Mouse (Mus musculus): ENCODE results near the gene Serpinc1.

DNA sequence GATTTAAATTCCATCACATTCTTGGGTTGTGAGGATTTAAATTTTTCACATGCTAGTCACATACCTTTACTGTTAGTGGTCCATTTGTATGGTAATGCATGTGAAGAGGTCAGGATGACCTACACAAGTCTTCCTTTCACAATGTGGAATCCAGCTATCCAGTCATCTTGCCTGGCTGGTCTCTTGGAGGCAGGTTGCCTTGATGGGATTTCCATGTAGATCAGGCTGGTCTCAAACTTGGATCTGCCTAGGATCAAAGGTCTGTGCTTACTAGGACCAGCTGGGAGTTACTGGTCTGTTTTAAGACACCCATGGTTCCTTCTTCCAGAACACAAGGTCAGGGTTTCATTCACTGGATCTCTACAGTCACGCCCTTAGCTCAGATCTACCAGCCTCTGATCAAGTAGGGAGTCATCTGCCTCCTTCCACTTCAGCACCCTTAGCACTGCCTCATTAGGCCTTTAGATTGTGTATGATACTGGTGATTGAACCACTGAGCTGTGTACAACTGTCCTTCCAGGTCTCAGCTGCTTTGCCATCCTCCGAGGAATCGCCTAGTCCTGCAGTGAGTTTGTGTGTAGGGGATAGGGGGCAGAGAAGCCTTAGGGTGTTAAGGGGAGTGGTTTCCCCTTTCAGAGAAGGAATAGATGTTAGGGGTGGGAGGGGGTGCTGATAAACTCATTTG, 61.5 kb downstream of the Serpinc1 start:
- no peak for TF ChIP-seq CTCF (IDR thresholded peaks at IDR 0.05; ENCODE audit: insufficient read depth, low read depth, low read length)
- TF ChIP-seq POLR2A (IDR thresholded peaks at IDR 0.05; ENCODE audit: insufficient read depth, low read depth, low read length) = no peak
